Mouse (Mus musculus): ENCODE data around the gene Mdh2.

The Mdh2 gene

GRCm38 (mm10) chr5:135835981-135836380 is 57.7 kb downstream of the Mdh2 start:
- no peak for DNase-seq (ENCODE audit: low read depth)

Data from naive thymus-derived CD4-positive, alpha-beta T cell, adult 2 months (primary cell).